Comparison of ENCODE assay signal across 21 mouse cellular contexts in the genomic region with DNA sequence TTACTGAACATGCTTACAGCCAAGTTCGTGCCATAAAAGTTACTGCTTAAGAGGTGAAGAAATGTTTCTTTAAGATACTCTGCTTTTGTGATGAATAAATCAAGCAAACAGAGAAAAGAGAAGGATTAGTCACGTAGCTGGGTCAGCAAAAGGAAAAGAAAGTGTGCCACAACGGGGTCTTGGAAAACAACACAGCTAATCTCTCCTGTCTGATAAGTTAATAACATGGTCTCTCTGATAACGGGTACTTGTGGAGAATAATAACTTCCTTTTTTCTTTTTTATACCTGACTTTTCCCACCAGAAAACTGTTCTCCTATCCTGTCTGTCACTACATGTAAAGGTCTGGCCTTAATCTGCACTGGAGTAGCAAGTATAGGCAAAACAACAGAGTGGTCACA. TPM values are rescaled to one million over a fixed set of nuclear protein-coding genes. Genes with fewer than 3 reads are reported as not detected.
DNase-seq lines count a peak whose midpoint lies in the region; ATAC-seq lines count a peak whose summit lies in the region.
"Had no signal": no experiment of that assay in that cellular context is flagged by ENCODE, and none has a peak within 500 bp of the region (broad histone marks: within the 10 kb centered on the region; RNA-seq: fewer than 3 reads in every experiment).

No protein-coding gene starts in this region.

- H3K27me3 ChIP-seq in heart, embryonic 10.5 days (ENCODE audit: insufficient read depth, poor library complexity, severe bottlenecking), result no peaks in the 10 kb centered on the region
- H3K27me3 ChIP-seq in heart, embryonic 14.5 days (ENCODE audit: control insufficient read depth, insufficient read depth, low read length), result no peaks in the 10 kb centered on the region
- H3K27me3 ChIP-seq in hindbrain, embryonic 10.5 days (ENCODE audit: insufficient read depth, poor library complexity, severe bottlenecking), result no peaks in the 10 kb centered on the region
- H3K27me3 ChIP-seq in hindbrain, embryonic 11.5 days (ENCODE audit: control insufficient read depth, insufficient read depth, low read length), result no peaks in the 10 kb centered on the region
- no peaks in the 10 kb centered on the region for H3K27me3 ChIP-seq in kidney, embryonic 15.5 days
- H3K27me3 ChIP-seq: CH12.LX; embryonic facial prominence, embryonic 15.5 days; intestine, embryonic 15.5 days had no signal

- peak overlapping the region; percentile 75; the same call in 1 of the 2 replicates for H3K27ac ChIP-seq in heart, embryonic 10.5 days
- peak overlapping the region in 1 of 2 experiments; percentile 4; a peak in 1 of 4 replicates for H3K27ac ChIP-seq in heart, embryonic 14.5 days (replicated peaks in 1 of 2; ENCODE audit: control insufficient read depth in 1 of 2, insufficient read depth in 1 of 2, low read depth in 2 of 2, low read length in 2 of 2)
- peak overlapping the region; percentile 47 for H3K27ac ChIP-seq in hindbrain, embryonic 10.5 days
- H3K27ac ChIP-seq in hindbrain, embryonic 11.5 days (ENCODE audit: low read depth, low read length), result no peak overlapping the region
- H3K27ac ChIP-seq in kidney, embryonic 15.5 days, result no peak overlapping the region
- H3K27ac ChIP-seq: embryonic facial prominence, embryonic 15.5 days; hindbrain, embryonic 14.5 days; intestine, embryonic 15.5 days had no signal

- H3K4me2 ChIP-seq in heart, embryonic 14.5 days (ENCODE audit: low read length), result no peak overlapping the region
- H3K4me2 ChIP-seq in hindbrain, embryonic 11.5 days (replicated peaks; ENCODE audit: low read depth, low read length), result no peak overlapping the region
- H3K4me2 ChIP-seq in kidney, embryonic 15.5 days, result no peak overlapping the region
- H3K4me2 ChIP-seq: embryonic facial prominence, embryonic 15.5 days; hindbrain, embryonic 14.5 days; intestine, embryonic 15.5 days had no signal

- peaks cover 66% of the 10 kb centered on the region for H3K4me1 ChIP-seq in heart, embryonic 10.5 days
- H3K4me1 ChIP-seq in heart, embryonic 14.5 days (ENCODE audit: control insufficient read depth in 2 of 2, insufficient read depth in 2 of 2, low read length in 2 of 2), result peaks cover 4 to 55% of the 10 kb centered on the region in 2 experiments
- H3K4me1 ChIP-seq in hindbrain, embryonic 10.5 days (replicated peaks), result peaks cover 54% of the 10 kb centered on the region
- H3K4me1 ChIP-seq in hindbrain, embryonic 11.5 days (replicated peaks; ENCODE audit: control insufficient read depth, insufficient read depth, low read length), result peaks cover 13% of the 10 kb centered on the region
- H3K4me1 ChIP-seq in kidney, embryonic 15.5 days, result peaks cover 14% of the 10 kb centered on the region

- ATAC-seq in heart, embryonic 14.5 days (ENCODE audit: insufficient number of reproducible peaks, insufficient read depth, low FRiP score, low read depth), result no peak
- ATAC-seq in hindbrain, embryonic 11.5 days (ENCODE audit: low FRiP score), result no peak
- no peak for ATAC-seq in kidney, embryonic 15.5 days (replicated peaks; ENCODE audit: low FRiP score)
- ATAC-seq: forebrain, embryonic 16.5 days had no signal

- 24% methylated on average over 4 of the region's 4 CpGs for WGBS in heart, embryonic 10.5 days
- 15% methylated on average over 4 of the region's 4 CpGs for WGBS in heart, embryonic 14.5 days
- WGBS in hindbrain, embryonic 10.5 days, result 49% methylated on average over 4 of the region's 4 CpGs
- 36% methylated on average over 4 of the region's 4 CpGs for WGBS in hindbrain, embryonic 11.5 days
- WGBS in kidney, embryonic 15.5 days, result 60% methylated on average over 4 of the region's 4 CpGs

- DNase-seq in heart, embryonic 10.5 days (ENCODE audit: low spot score), result no peak
- DNase-seq in heart, adult 9 months (ENCODE audit: low spot score in 2 of 2), result no peak
- DNase-seq in heart, adult 11 months, result no peak
- no peak for DNase-seq in hindbrain, embryonic 10.5 days (ENCODE audit: low spot score)
- DNase-seq in hindbrain, embryonic 11.5 days (ENCODE audit: low spot score), result no peak
- DNase-seq in MEL-GATA-1-ER (ENCODE audit: extremely low read depth, low read depth), result peak; percentile 62
- DNase-seq: cerebellum, adult 11 months; cerebellum, adult 8-10 months; cerebellum, postnatal 14 days; embryo, embryonic 11 days; gastrocnemius, postnatal 10 days; heart, postnatal 36 days; kidney, adult 18-20 months had no signal

- peaks cover 50% of the 10 kb centered on the region for H3K36me3 ChIP-seq in heart, embryonic 10.5 days
- peaks cover 36% of the 10 kb centered on the region for H3K36me3 ChIP-seq in heart, embryonic 14.5 days (ENCODE audit: control insufficient read depth, insufficient read depth, low read length)
- peaks cover 64% of the 10 kb centered on the region for H3K36me3 ChIP-seq in hindbrain, embryonic 10.5 days
- H3K36me3 ChIP-seq in hindbrain, embryonic 11.5 days (ENCODE audit: control insufficient read depth, insufficient read depth, low read length), result no peaks in the 10 kb centered on the region
- peaks cover 46% of the 10 kb centered on the region for H3K36me3 ChIP-seq in kidney, embryonic 15.5 days

- no peak overlapping the region for H3K4me3 ChIP-seq in heart, embryonic 10.5 days
- H3K4me3 ChIP-seq in heart, embryonic 14.5 days (ENCODE audit: control insufficient read depth in 1 of 2, insufficient read depth in 1 of 2, low read depth in 1 of 2, low read length in 2 of 2), result no peak overlapping the region
- no peak overlapping the region for H3K4me3 ChIP-seq in hindbrain, embryonic 10.5 days
- H3K4me3 ChIP-seq in hindbrain, embryonic 11.5 days (ENCODE audit: low read depth, low read length), result no peak overlapping the region
- H3K4me3 ChIP-seq in kidney, embryonic 15.5 days (replicated peaks), result no peak overlapping the region
- H3K4me3 ChIP-seq: embryonic facial prominence, embryonic 15.5 days; erythroblast, embryonic 14.5 days; intestine, embryonic 15.5 days had no signal

- peak overlapping the region; percentile 31; the same call in 1 of the 2 replicates for H3K9ac ChIP-seq in heart, embryonic 14.5 days (ENCODE audit: low read length)
- no peak overlapping the region for H3K9ac ChIP-seq in hindbrain, embryonic 11.5 days (ENCODE audit: low read depth, low read length)
- H3K9ac ChIP-seq in kidney, embryonic 15.5 days, result no peak overlapping the region
- H3K9ac ChIP-seq: embryonic facial prominence, embryonic 15.5 days; hindbrain, embryonic 14.5 days; intestine, embryonic 15.5 days had no signal

- no peaks in the 10 kb centered on the region for H3K9me3 ChIP-seq in heart, embryonic 10.5 days
- no peaks in the 10 kb centered on the region for H3K9me3 ChIP-seq in heart, embryonic 14.5 days (ENCODE audit: control insufficient read depth, low read length)
- no peaks in the 10 kb centered on the region for H3K9me3 ChIP-seq in hindbrain, embryonic 10.5 days
- H3K9me3 ChIP-seq in hindbrain, embryonic 11.5 days (ENCODE audit: control insufficient read depth, low read length), result no peaks in the 10 kb centered on the region
- no peaks in the 10 kb centered on the region for H3K9me3 ChIP-seq in kidney, embryonic 15.5 days (replicated peaks)
- H3K9me3 ChIP-seq: embryonic facial prominence, embryonic 15.5 days; intestine, embryonic 15.5 days had no signal

RNA-seq across cellular contexts. Expression of a gene that starts 37.4 kb away (rescaled TPM):
- polyA plus RNA-seq in heart, embryonic 10.5 days (2016; fragmentation: Nextera tagmentation; extraction: Ambion mirVana), result 111 and 139 TPM in 2 replicates
- polyA plus RNA-seq in heart, embryonic 14.5 days (2014; fragmentation: Nextera tagmentation; extraction: Ambion mirVana), result 50.1 and 55.4 TPM in 2 replicates
- 92.9 and 123 TPM in 2 replicates for polyA plus RNA-seq in hindbrain, embryonic 10.5 days (2016; fragmentation: Nextera tagmentation; extraction: Ambion mirVana)
- 132 and 149 TPM in 2 replicates for polyA plus RNA-seq in hindbrain, embryonic 11.5 days (2014; fragmentation: Nextera tagmentation; extraction: Ambion mirVana)
- polyA plus RNA-seq in kidney, embryonic 15.5 days (2015; fragmentation: Nextera tagmentation; extraction: Ambion mirVana), result 118 and 130 TPM in 2 replicates

Comparison
In these comparisons a context has a peak if more than half of its experiments do, and no peak if none do; other contexts are left out.
1. H3K27ac ChIP-seq: peak in heart, embryonic 10.5 days (single experiment) and hindbrain, embryonic 10.5 days (single experiment); none in hindbrain, embryonic 11.5 days (single experiment) and kidney, embryonic 15.5 days (single experiment).